Mouse (Mus musculus) intestine, embryonic 15.5 days (tissue): ENCODE results near the gene Sf3b3. TPM values are rescaled to one million over a fixed set of nuclear protein-coding genes. Genes with fewer than 3 reads are reported as not detected.

Experiments
- ATAC-seq: fragments of 200-750 bp; cut with Nextera tagmentation; 2 replicates; pipeline ENCODE4 v1.8.0; 2017; ENCODE audit warnings: moderate TSS enrichment, moderate library complexity
- H3K27ac ChIP-seq: fragments of 300-500 bp; sonication (generic); 2 replicates; pipeline ENCODE4 v1.5.1; 2015; ENCODE audit warnings: mild to moderate bottlenecking, inconsistent platforms
- H3K27me3 ChIP-seq: fragments of 300-500 bp; sonication (generic); replicated peaks from 2 replicates; pipeline ENCODE4 v1.6.1; 2015; ENCODE audit warnings: inconsistent platforms
- H3K36me3 ChIP-seq: fragments of 300-500 bp; sonication (generic); 2 replicates; pipeline ENCODE4 v1.6.1; 2015; ENCODE audit warnings: inconsistent platforms
- H3K4me1 ChIP-seq: fragments of 300-500 bp; sonication (generic); replicated peaks from 2 replicates; pipeline ENCODE4 v1.6.1; 2015; ENCODE audit warnings: inconsistent platforms
- H3K4me2 ChIP-seq: fragments of 300-500 bp; sonication (generic); replicated peaks from 2 replicates; pipeline ENCODE4 v1.6.1; 2015; ENCODE audit warnings: mild to moderate bottlenecking, inconsistent platforms
- H3K4me3 ChIP-seq: fragments of 300-500 bp; sonication (generic); replicated peaks from 2 replicates; pipeline ENCODE4 v1.5.1; 2015; ENCODE audit warnings: inconsistent platforms
- H3K9ac ChIP-seq: fragments of 300-500 bp; sonication (generic); 2 replicates; pipeline ENCODE4 v1.6.1; 2015; ENCODE audit warnings: inconsistent platforms
- H3K9me3 ChIP-seq: fragments of 300-500 bp; sonication (generic); 2 replicates; pipeline ENCODE4 v1.6.1; 2016; ENCODE audit warnings: inconsistent platforms
- WGBS: fragments of 180-500 bp; shearing (Covaris S2); methylation state at CpG from one replicate; pipeline ENCODE4 v1.1.7; 2015; 5-methylcytosine and 5-hydroxymethylcytosine counted together
- polyA plus RNA-seq: library from polyadenylated mRNA; unstranded; fragments of >200 nt; fragmentation: Nextera tagmentation; extraction: Ambion mirVana; gene quantifications from 2 replicates; pipeline ENCODE4 v1.2.1, GENCODE M21; 2015

Sf3b3 gene
- polyA plus RNA-seq, 1 experiment from 2014 or later = 126 TPM

GRCm38 (mm10) chr8:110785366-110785765 is 61.2 kb downstream of the Sf3b3 start:
- no peak overlapping the region for H3K27ac ChIP-seq

GRCm38 (mm10) chr8:110779924-110780718 is 66.5 kb downstream of the Sf3b3 start:
- Histone ChIP-seq H3K4me2 (no peak overlapping the region), H3K36me3 (no peaks in the 10 kb centered on the region), H3K27me3 (no peaks in the 10 kb centered on the region), H3K27ac (no peak overlapping the region), H3K4me1 (no peaks in the 10 kb centered on the region), H3K4me3 (no peak overlapping the region), H3K9ac (no peak overlapping the region), H3K9me3 (no peaks in the 10 kb centered on the region)
- no peak for ATAC-seq
- 65% methylated on average over 13 of the region's 13 CpGs for WGBS

More at GRCm38 (mm10) chr8:110785366-110785765, 61.2 kb downstream of the Sf3b3 start:
- no peak for ATAC-seq
- no peak overlapping the region for H3K4me3 ChIP-seq
- 0 out of 2 replicates have a peak, but pooled peaks cover 4% of the 10 kb centered on the region for H3K4me1 ChIP-seq
- WGBS = 77% methylated on average over 2 of the region's 2 CpGs
- no peaks in the 10 kb centered on the region for H3K36me3 ChIP-seq
- no peaks in the 10 kb centered on the region for H3K9me3 ChIP-seq
- no peak overlapping the region for H3K4me2 ChIP-seq
- no peak overlapping the region for H3K9ac ChIP-seq
- no peaks in the 10 kb centered on the region for H3K27me3 ChIP-seq

- H3K4me3 ChIP-seq = no peak overlapping the region
- H3K4me2 ChIP-seq = no peak overlapping the region
- no peak overlapping the region for H3K27ac ChIP-seq
- ATAC-seq = no peak
- H3K27me3 ChIP-seq = no peaks in the 10 kb centered on the region
- no peaks in the 10 kb centered on the region for H3K9me3 ChIP-seq
- H3K36me3 ChIP-seq = no peaks in the 10 kb centered on the region
- H3K4me1 ChIP-seq = no peaks in the 10 kb centered on the region
- H3K9ac ChIP-seq = no peak overlapping the region
- WGBS = 95% methylated on average over 3 of the region's 3 CpGs
Measured at GRCm38 (mm10) chr8:110776335-110776734, 70.3 kb downstream of the Sf3b3 start.

- Histone ChIP-seq H3K27ac (no peak overlapping the region), H3K9me3 (no peaks in the 10 kb centered on the region), H3K4me2 (no peak overlapping the region), H3K4me1 (no peaks in the 10 kb centered on the region), H3K36me3 (no peaks in the 10 kb centered on the region), H3K27me3 (no peaks in the 10 kb centered on the region), H3K4me3 (no peak overlapping the region), H3K9ac (no peak overlapping the region)
- ATAC-seq = no peak
- WGBS = 84% methylated on average over 3 of the region's 3 CpGs
Measured at GRCm38 (mm10) chr8:110775721-110776120, 70.9 kb downstream of the Sf3b3 start.

- Histone ChIP-seq H3K4me3 (no peak overlapping the region), H3K27me3 (no peaks in the 10 kb centered on the region), H3K4me1 (no peaks in the 10 kb centered on the region), H3K27ac (no peak overlapping the region), H3K4me2 (no peak overlapping the region), H3K36me3 (no peaks in the 10 kb centered on the region), H3K9me3 (no peaks in the 10 kb centered on the region), H3K9ac (no peak overlapping the region)
- ATAC-seq = no peak
- 75% methylated on average over 8 of the region's 8 CpGs for WGBS
Measured at GRCm38 (mm10) chr8:110775316-110775715, 71.3 kb downstream of the Sf3b3 start.

GRCm38 (mm10) chr8:110774725-110775124 is 71.9 kb downstream of the Sf3b3 start:
- ATAC-seq = no peak
- Histone ChIP-seq H3K4me2 (no peak overlapping the region), H3K9me3 (no peaks in the 10 kb centered on the region), H3K4me3 (no peak overlapping the region), H3K36me3 (no peaks in the 10 kb centered on the region), H3K27me3 (no peaks in the 10 kb centered on the region), H3K4me1 (no peaks in the 10 kb centered on the region), H3K9ac (no peak overlapping the region), H3K27ac (no peak overlapping the region)
- whole genome bisulfite sequencing = 76% methylated on average over 6 of the region's 6 CpGs

- no peaks in the 10 kb centered on the region for H3K27me3 ChIP-seq
- H3K36me3 ChIP-seq = no peaks in the 10 kb centered on the region
- H3K4me3 ChIP-seq = no peak overlapping the region
- 64% methylated on average over 3 of the region's 3 CpGs for WGBS
- no peaks in the 10 kb centered on the region for H3K9me3 ChIP-seq
- H3K27ac ChIP-seq = no peak overlapping the region
- no peak overlapping the region for H3K9ac ChIP-seq
- H3K4me1 ChIP-seq = no peaks in the 10 kb centered on the region
- no peak overlapping the region for H3K4me2 ChIP-seq
- no peak for ATAC-seq
Measured at GRCm38 (mm10) chr8:110774047-110774446, 72.5 kb downstream of the Sf3b3 start.

- Histone ChIP-seq H3K27me3 (no peaks in the 10 kb centered on the region), H3K9me3 (no peaks in the 10 kb centered on the region), H3K4me3 (no peak overlapping the region), H3K4me2 (no peak overlapping the region), H3K27ac (no peak overlapping the region), H3K4me1 (no peaks in the 10 kb centered on the region), H3K36me3 (no peaks in the 10 kb centered on the region), H3K9ac (no peak overlapping the region)
- 47% methylated on average over 7 of the region's 7 CpGs for WGBS
- ATAC-seq = peak; percentile 55
Measured at GRCm38 (mm10) chr8:110772452-110772851, 74.1 kb downstream of the Sf3b3 start.

GRCm38 (mm10) chr8:110767261-110767660 is 79.3 kb downstream of the Sf3b3 start:
- Histone ChIP-seq H3K36me3 (no peaks in the 10 kb centered on the region), H3K4me1 (no peaks in the 10 kb centered on the region), H3K4me2 (no peak overlapping the region), H3K9me3 (no peaks in the 10 kb centered on the region), H3K27ac (no peak overlapping the region), H3K27me3 (no peaks in the 10 kb centered on the region), H3K9ac (no peak overlapping the region), H3K4me3 (no peak overlapping the region)
- WGBS = 71% methylated on average over 6 of the region's 6 CpGs
- no peak for ATAC-seq

GRCm38 (mm10) chr8:110764671-110765070 is 81.9 kb downstream of the Sf3b3 start:
- Histone ChIP-seq H3K4me2 (no peak overlapping the region), H3K4me1 (peaks cover 7% of the 10 kb centered on the region; the same call in 1 of the 2 replicates), H3K9ac (no peak overlapping the region), H3K27ac (no peak overlapping the region), H3K9me3 (no peaks in the 10 kb centered on the region), H3K36me3 (no peaks in the 10 kb centered on the region), H3K4me3 (no peak overlapping the region), H3K27me3 (no peaks in the 10 kb centered on the region)
- ATAC-seq = no peak
- 84% methylated on average over 3 of the region's 3 CpGs for WGBS

- no peak overlapping the region for H3K9ac ChIP-seq
- H3K4me1 ChIP-seq = peaks cover 7% of the 10 kb centered on the region; the same call in 1 of the 2 replicates
- ATAC-seq = no peak
- no peaks in the 10 kb centered on the region for H3K36me3 ChIP-seq
- no peak overlapping the region for H3K27ac ChIP-seq
- 46% methylated on average over 6 of the region's 6 CpGs for WGBS
- no peak overlapping the region for H3K4me2 ChIP-seq
- H3K4me3 ChIP-seq = no peak overlapping the region
- no peaks in the 10 kb centered on the region for H3K27me3 ChIP-seq
- no peaks in the 10 kb centered on the region for H3K9me3 ChIP-seq
Measured at GRCm38 (mm10) chr8:110761988-110762387, 84.6 kb downstream of the Sf3b3 start.

GRCm38 (mm10) chr8:110761185-110761584 is 85.4 kb downstream of the Sf3b3 start:
- no peak overlapping the region for H3K9ac ChIP-seq
- peak; percentile 69; the same call in 1 of the 2 replicates for ATAC-seq
- H3K27ac ChIP-seq = no peak overlapping the region
- no peak overlapping the region for H3K4me3 ChIP-seq
- WGBS = 43% methylated on average over 5 of the region's 5 CpGs
- H3K4me2 ChIP-seq = no peak overlapping the region
- no peaks in the 10 kb centered on the region for H3K36me3 ChIP-seq
- H3K9me3 ChIP-seq = no peaks in the 10 kb centered on the region
- H3K4me1 ChIP-seq = peaks cover 7% of the 10 kb centered on the region; the same call in 1 of the 2 replicates
- H3K27me3 ChIP-seq = no peaks in the 10 kb centered on the region
